Mouse (Mus musculus) heart, embryonic 12.5 days (tissue): Measurements from ENCODE around the gene 6330403K07Rik. TPM values are rescaled to one million over a fixed set of nuclear protein-coding genes. Genes with fewer than 3 reads are reported as not detected.

Source experiments
- ATAC-seq: fragments of 200-750 bp; cut with Nextera tagmentation; 2 replicates; pipeline ENCODE4 v1.8.0; 2017; ENCODE audit warnings: moderate TSS enrichment, moderate library complexity; ENCODE audit not compliant: insufficient number of reproducible peaks, low FRiP score
- H3K27ac ChIP-seq: fragments of 300-500 bp; sonication (generic); 2 replicates; pipeline ENCODE4 v1.5.1; 2016; ENCODE audit warnings: mild to moderate bottlenecking, moderate library complexity; ENCODE audit not compliant: poor library complexity, severe bottlenecking
- H3K27me3 ChIP-seq: fragments of 300-500 bp; sonication (generic); replicated peaks from 2 replicates; pipeline ENCODE4 v1.6.1; 2016; ENCODE audit warnings: mild to moderate bottlenecking, moderate library complexity
- H3K36me3 ChIP-seq: fragments of 300-500 bp; sonication (generic); 2 replicates; pipeline ENCODE4 v1.6.1; 2016; ENCODE audit warnings: mild to moderate bottlenecking, moderate library complexity
- H3K4me1 ChIP-seq: fragments of 300-500 bp; sonication (generic); replicated peaks from 2 replicates; pipeline ENCODE4 v1.6.1; 2016; ENCODE audit warnings: mild to moderate bottlenecking
- H3K4me2 ChIP-seq: fragments of 300-500 bp; sonication (generic); 2 replicates; pipeline ENCODE4 v1.6.1; 2016; ENCODE audit warnings: mild to moderate bottlenecking, moderate library complexity
- H3K4me3 ChIP-seq: fragments of 300-500 bp; sonication (generic); 2 replicates; pipeline ENCODE4 v1.5.1; 2016; ENCODE audit warnings: mild to moderate bottlenecking
- H3K9ac ChIP-seq: fragments of 300-500 bp; sonication (generic); 2 replicates; pipeline ENCODE4 v1.6.1; 2016; ENCODE audit warnings: mild to moderate bottlenecking, moderate library complexity
- H3K9me3 ChIP-seq: fragments of 300-500 bp; sonication (generic); replicated peaks from 2 replicates; pipeline ENCODE4 v1.6.1; 2016; ENCODE audit warnings: mild to moderate bottlenecking, moderate library complexity
- WGBS: fragments of 180-500 bp; shearing (Covaris S2); methylation state at CpG from one replicate; pipeline ENCODE4 v1.1.7; 2016; 5-methylcytosine and 5-hydroxymethylcytosine counted together
- polyA plus RNA-seq: library from polyadenylated mRNA; unstranded; fragments of >200 nt; fragmentation: Nextera tagmentation; extraction: Ambion mirVana; gene quantifications from 2 replicates; pipeline ENCODE4 v1.2.1, GENCODE M21; 2016

6330403K07Rik gene
- polyA plus RNA-seq = 42.9 and 44.4 TPM in 2 replicates

DNA sequence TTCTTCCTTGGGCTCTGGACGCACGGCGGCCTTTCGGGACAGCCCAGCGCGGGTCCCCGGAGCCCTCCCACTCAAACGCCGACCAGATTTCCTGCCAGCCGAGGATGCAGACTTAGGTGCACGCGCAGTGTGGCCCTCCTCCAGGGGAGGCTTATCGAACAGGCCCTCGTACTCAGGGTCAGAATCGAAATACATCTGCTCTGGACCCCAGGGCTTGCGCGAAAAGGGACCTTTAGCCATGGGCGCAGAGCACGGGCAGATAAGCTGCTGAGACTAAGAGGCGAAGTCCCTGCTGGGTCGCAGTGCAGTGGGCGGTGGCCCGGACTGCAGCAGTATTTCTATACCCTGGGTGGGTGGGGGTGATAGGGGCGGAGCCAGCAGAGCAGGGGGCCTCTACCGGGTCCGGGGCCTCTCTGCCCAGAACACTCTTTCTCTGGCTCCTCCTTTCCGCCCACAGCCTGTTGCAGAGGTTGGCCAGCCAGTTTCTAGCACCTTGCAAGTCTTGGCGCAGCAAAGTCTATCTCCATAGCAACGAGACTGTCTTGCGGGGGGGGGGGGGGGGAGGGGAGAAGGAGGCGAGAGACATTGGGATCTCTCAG is at the start of gene 6330403K07Rik:
Gene 6330403K07Rik, minus strand, starts transcription at position 351 of the 599 bp plus-strand sequence.
- peak within 1 kb of the TSS; percentile 60 for H3K4me3 ChIP-seq
- no peaks in the 10 kb centered on the region for H3K4me1 ChIP-seq
- H3K36me3 ChIP-seq = peaks cover 1% of the 10 kb centered on the region
- 0% methylated on average over 30 of the region's 31 CpGs for WGBS
- peak within 1 kb of the TSS; percentile 69 for H3K9ac ChIP-seq
- peak within 1 kb of the TSS; percentile 85 for H3K4me2 ChIP-seq
- 0 out of 2 replicates have a peak within 1 kb of the TSS, but pooled peaks have one; percentile 14 for H3K27ac ChIP-seq
- H3K27me3 ChIP-seq = no peaks in the 10 kb centered on the region
- no peaks in the 10 kb centered on the region for H3K9me3 ChIP-seq
- peak; percentile 92 for ATAC-seq

DNA sequence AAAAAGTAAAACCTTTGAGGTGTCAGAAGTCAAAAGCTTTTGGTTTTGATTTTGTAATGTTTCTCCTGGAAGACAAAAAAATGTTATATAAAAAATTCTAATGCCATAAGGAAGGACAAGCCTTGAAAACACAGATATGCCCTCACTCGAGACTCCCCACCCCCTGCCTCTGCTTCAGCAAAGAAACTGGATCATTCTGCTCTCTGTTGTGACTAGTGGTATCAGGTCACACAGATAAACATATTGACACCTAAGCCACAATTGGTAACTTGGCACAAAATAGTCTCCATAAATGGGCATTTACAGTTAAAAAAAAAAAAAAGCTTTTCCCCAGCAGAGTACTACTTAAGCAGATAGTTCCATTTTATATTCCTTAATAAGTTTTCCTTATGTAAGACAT is 43.0 kb upstream of the 6330403K07Rik start:
- Histone ChIP-seq H3K4me1 (no peaks in the 10 kb centered on the region), H3K4me3 (no peak overlapping the region), H3K9ac (no peak overlapping the region), H3K4me2 (no peak overlapping the region), H3K36me3 (no peaks in the 10 kb centered on the region), H3K27me3 (no peaks in the 10 kb centered on the region), H3K27ac (no peak overlapping the region), H3K9me3 (peaks cover 15% of the 10 kb centered on the region)
- 71% methylated on average over 1 of the region's 1 CpGs for WGBS
- ATAC-seq = no peak

DNA sequence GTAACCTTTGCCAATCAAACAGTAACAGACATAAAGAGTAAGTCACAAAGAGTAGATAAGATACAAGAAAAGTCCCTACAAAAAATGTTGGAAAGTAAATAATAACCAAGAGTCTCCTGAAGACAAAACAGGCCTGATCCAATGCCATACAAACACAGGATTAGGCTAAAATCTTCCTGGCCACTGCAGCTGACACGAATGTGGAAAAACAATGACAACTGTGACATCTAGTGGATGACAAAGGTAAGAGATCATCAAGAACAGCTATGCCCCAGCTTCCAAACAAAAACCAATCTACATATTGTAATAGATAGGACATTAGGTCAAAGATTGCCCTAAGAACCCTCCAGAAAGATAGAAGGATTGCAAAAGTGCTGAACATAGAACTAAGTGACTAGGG is 19.2 kb upstream of the 6330403K07Rik start:
- Histone ChIP-seq H3K9ac (no peak overlapping the region), H3K36me3 (no peaks in the 10 kb centered on the region), H3K27me3 (no peaks in the 10 kb centered on the region), H3K9me3 (no peaks in the 10 kb centered on the region; the same call in 1 of the 2 replicates), H3K4me2 (no peak overlapping the region), H3K4me3 (no peak overlapping the region), H3K4me1 (no peaks in the 10 kb centered on the region), H3K27ac (no peak overlapping the region)
- WGBS = 6% methylated on average over 1 of the region's 1 CpGs
- ATAC-seq = no peak

DNA sequence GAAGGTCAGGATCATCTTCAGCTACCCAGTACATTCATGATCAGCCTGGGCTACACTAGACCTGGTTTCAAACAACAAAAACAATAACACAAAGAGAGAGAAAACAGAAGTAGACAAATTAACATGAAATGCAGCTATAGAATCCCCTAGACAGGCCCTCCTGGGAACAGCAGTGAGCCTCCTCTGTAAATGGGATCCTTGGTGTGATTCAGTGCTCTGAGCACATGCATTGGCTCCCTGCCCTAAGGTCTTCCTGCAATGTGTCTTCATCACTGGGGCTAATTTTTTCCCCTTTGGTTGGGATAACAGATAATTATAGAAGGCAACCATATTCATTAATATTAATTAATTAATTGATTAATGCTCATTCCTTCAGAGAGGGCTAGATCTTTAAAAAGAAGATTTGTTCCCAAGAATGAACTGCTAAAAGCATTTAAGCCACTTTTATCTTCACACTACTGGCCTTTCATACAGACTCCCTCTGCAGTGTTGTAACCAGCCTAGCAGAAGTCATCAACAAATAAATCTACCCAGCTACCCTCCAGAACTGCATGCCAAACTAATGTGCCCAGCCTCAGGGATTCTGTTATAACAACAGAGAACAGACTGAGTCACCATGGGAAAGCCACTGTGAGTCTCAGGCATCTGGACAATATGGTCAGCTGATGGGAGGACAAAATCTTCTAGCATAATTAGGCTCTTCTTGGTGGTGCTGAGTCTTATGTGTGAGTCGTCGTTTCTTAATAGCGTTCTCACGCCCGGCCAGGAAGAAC is 6.4 kb upstream of the 6330403K07Rik start:
- 95% methylated on average over 5 of the region's 5 CpGs for WGBS
- Histone ChIP-seq H3K4me2 (no peak overlapping the region), H3K4me3 (no peak overlapping the region), H3K9ac (no peak overlapping the region), H3K27ac (no peak overlapping the region), H3K9me3 (peaks cover 3% of the 10 kb centered on the region), H3K27me3 (no peaks in the 10 kb centered on the region), H3K36me3 (no peaks in the 10 kb centered on the region), H3K4me1 (no peaks in the 10 kb centered on the region)
- ATAC-seq = no peak

DNA sequence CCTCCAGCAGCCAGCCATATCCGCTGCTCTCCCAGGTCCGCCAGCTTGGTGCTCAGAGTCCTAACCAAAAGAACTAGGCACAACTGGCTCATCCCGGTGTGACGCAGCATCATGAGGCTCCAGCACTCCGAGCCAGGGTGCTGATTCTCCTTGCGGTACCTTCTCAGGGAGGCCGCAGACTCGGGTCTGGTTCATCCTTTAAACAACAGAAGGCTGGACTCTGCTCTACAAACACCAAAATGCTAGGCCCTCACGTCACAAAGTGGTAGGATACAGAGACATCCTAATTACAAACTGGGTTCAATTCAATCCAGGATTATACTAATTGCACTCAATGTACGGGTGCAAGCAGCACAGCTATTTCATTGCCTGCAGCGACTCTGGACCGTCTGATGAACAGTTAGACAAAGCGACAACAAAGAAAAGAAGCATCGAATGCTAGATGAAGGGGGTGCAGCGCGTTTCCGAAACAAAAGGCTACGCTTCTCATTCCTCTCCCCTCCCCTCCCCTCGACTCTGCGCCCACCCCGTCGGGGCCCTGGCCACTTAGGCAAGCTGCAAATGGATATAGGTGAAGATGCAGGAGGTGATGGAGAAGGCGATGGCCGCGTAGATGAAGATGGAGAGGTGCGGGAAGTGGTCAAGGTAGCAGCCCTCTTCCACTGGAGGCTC is 686 bp downstream of the 6330403K07Rik start:
- no peaks in the 10 kb centered on the region for H3K9me3 ChIP-seq
- H3K4me2 ChIP-seq = peak overlapping the region; percentile 85
- H3K36me3 ChIP-seq = peaks cover 8% of the 10 kb centered on the region
- no peaks in the 10 kb centered on the region for H3K4me1 ChIP-seq
- WGBS = 7% methylated on average over 26 of the region's 26 CpGs
- 0 out of 2 replicates have a peak overlapping the region, but pooled peaks have one; percentile 14 for H3K27ac ChIP-seq
- peak overlapping the region; percentile 69 for H3K9ac ChIP-seq
- H3K27me3 ChIP-seq = no peaks in the 10 kb centered on the region
- no peak for ATAC-seq
- peak overlapping the region; percentile 60 for H3K4me3 ChIP-seq

GRCm38 (mm10) chr11:71032070-71032469 is 1.2 kb downstream of the 6330403K07Rik start:
- Histone ChIP-seq H3K4me3 (peak overlapping the region; percentile 60), H3K4me2 (peak overlapping the region; percentile 85), H3K4me1 (no peaks in the 10 kb centered on the region), H3K27me3 (no peaks in the 10 kb centered on the region), H3K27ac (no peak overlapping the region), H3K9me3 (no peaks in the 10 kb centered on the region), H3K36me3 (peaks cover 12% of the 10 kb centered on the region), H3K9ac (peak overlapping the region; percentile 69; the same call in 1 of the 2 replicates)
- no peak for ATAC-seq
- WGBS = 64% methylated on average over 7 of the region's 7 CpGs

- H3K4me1 ChIP-seq = no peaks in the 10 kb centered on the region
- H3K27ac ChIP-seq = no peak overlapping the region
- no peak for ATAC-seq
- 69% methylated on average over 3 of the region's 3 CpGs for WGBS
- H3K9me3 ChIP-seq = no peaks in the 10 kb centered on the region
- H3K27me3 ChIP-seq = no peaks in the 10 kb centered on the region
- no peak overlapping the region for H3K4me3 ChIP-seq
- H3K36me3 ChIP-seq = peaks cover 35% of the 10 kb centered on the region
- H3K9ac ChIP-seq = no peak overlapping the region
- H3K4me2 ChIP-seq = no peak overlapping the region
Observed at GRCm38 (mm10) chr11:71029403-71030118, 3.8 kb downstream of the 6330403K07Rik start.

DNA sequence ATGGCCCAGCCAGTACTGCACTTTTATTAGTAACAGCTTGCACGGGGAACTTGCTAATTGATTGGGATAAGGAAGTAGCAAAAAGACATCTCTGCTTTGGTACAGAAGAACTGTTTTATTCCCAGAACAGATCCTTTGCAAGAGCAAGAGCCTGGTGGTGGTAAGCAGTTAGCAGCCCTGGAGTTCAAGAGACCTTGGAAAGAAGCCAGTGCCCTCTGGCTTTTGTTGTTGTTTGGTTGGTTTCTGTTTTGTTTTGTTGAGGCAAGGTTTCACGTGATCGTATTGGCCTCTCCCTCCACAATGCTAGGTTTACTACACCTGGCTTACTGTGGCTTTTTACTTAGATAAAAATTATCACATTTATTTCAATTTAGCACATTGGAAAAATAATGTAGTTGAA is 5.0 kb downstream of the 6330403K07Rik start:
- no peak overlapping the region for H3K9ac ChIP-seq
- 82% methylated on average over 3 of the region's 3 CpGs for WGBS
- no peaks in the 10 kb centered on the region for H3K27me3 ChIP-seq
- no peak overlapping the region for H3K27ac ChIP-seq
- H3K36me3 ChIP-seq = peaks cover 45% of the 10 kb centered on the region
- no peak overlapping the region for H3K4me3 ChIP-seq
- ATAC-seq = no peak
- H3K9me3 ChIP-seq = no peaks in the 10 kb centered on the region
- no peaks in the 10 kb centered on the region for H3K4me1 ChIP-seq
- H3K4me2 ChIP-seq = no peak overlapping the region

DNA sequence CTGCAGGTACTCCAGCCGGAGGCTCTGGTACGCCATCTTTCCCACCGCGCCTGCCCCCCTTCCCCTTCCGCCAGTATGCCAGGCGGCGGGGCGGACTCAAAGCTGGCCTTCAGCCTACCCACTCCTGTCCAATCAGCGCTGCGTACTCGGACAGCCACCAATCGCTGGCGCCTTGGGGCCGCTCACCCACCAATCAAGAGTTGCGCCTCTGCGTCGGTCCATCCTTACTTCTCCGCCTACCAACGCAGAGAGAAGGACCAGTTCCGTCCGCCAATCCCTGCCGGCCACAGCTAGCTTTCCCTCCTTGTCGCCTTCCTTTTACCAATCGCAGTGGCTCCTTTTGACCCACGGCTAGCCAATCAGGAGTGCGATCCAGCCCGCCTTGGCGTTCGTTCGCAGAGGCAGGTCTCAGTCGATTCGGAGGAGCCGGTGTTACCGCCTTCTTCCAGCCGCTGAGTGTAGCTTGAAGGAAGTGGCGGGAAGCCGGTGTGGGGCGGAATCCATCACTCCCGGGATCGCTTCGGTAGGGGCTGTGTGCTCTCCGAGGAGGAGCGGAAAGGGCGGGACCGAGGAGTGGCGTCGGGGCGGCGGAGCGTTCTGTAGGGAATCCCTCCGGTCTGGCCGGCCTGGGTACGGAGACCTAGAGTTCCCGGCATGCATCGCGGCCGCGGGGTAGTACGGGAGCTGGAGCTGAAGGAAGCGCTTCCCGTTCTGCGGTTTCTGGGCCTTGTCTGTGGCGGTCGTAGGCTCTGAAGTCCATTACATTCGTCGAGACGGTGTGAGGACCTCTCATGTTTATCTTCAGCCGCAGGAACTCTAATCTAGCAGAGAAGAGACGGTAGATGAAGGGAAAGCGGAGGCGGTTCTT is 13.9 kb downstream of the 6330403K07Rik start, which contains the start of the genes Mis12 and Derl2:
Gene Mis12, plus strand, starts transcription at position 411 of the 868 bp plus-strand sequence.
Gene Derl2, minus strand, starts transcription at position 641 of the 868 bp plus-strand sequence.
- peaks cover 16% of the 10 kb centered on the region for H3K36me3 ChIP-seq
- ATAC-seq = peak; percentile 100
- peaks cover 24% of the 10 kb centered on the region for H3K4me1 ChIP-seq
- H3K4me2 ChIP-seq = peak within 1 kb of the TSS; percentile 88
- peak within 1 kb of the TSS; percentile 89 for H3K27ac ChIP-seq
- no peaks in the 10 kb centered on the region for H3K27me3 ChIP-seq
- no peaks in the 10 kb centered on the region for H3K9me3 ChIP-seq
- H3K4me3 ChIP-seq = peak within 1 kb of the TSS; percentile 89
- peak within 1 kb of the TSS; percentile 87 for H3K9ac ChIP-seq
- WGBS = under 1% methylated on average over 71 of the region's 71 CpGs
